Mouse (Mus musculus) embryo, embryonic 10.5 days (tissue): Measurements from ENCODE around the gene Gm10392.
A peak's percentile ranks its signal among the peaks of the same experiment; 100 is the strongest.
"Not testable (repeated sequence)": the region's sequence is repeated elsewhere in the genome, so short reads cannot be mapped to it uniquely, and the experiment has no call there.

ENCODE experiments used
- DNase-seq: peaks from one replicate; pipeline ENCODE4 v3.0.0-alpha.2; 2015; ENCODE audit warnings: low spot score

The Gm10392 gene

DNA sequence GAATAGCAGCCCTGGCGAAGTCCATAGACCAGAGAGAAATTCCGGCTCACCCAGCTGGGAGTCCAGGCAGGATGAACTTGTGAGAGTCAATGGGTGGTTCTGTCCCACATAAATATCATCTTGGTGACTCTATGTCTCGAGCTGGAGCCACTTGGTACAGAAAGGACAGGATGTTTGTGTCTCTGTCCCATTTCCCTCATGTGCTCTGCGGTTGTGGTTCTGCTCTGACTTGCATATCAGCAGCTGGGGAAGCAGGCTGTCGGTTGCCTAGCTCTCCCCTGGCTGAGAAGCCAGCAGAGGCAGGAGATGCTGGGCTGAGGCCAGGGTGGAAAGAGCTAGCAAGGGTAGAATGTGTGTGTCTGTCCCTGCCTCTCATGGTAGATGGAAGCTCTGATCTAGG, at the start of gene Gm10392:
Gm10392 (minus strand) TSS at position 156 of the 400 bp plus-strand sequence.
- DNase-seq = no peak

GRCm38 (mm10) chr11:77545261-77545660, 26.3 kb upstream of the Gm10392 start:
- DNase-seq = no peak

DNA sequence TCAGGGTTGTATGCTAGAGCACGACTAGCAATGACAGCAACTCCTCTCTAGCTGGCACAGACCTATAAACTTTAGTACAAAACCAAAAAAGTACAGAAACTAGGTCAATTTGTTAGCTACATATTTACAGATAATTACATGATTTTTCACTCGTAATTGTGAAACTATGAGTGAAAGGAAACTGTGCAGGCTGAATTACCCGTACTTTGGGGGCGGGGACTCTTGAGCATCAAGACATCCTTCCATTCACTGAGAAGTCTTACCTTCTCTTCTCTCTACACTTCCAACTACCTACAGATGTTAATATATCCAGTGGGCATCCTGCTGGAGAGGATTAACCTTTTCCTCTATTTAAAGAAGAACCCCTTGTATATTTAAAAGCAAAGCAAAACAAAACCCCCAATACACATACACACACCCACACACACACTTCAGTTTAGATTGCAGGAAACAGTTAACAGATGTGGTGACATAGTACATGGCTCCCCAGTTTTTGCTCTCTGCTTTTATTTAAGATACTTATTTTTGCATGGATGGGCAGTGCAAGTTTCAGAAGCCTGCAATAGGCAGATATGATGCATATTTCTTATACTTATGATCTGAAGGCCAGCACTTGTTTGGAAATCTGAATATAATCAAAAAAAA, 13.3 kb upstream of the Gm10392 start:
- no peak for DNase-seq

GRCm38 (mm10) chr11:77530862-77531261, 11.9 kb upstream of the Gm10392 start:
- no peak for DNase-seq

- DNase-seq = no peak
These were observed 10.6 kb upstream of the Gm10392 start for GRCm38 (mm10) chr11:77529644-77530043.

- not testable (repeated sequence) for DNase-seq
These were observed 9.4 kb upstream of the Gm10392 start for GRCm38 (mm10) chr11:77528420-77528819.

GRCm38 (mm10) chr11:77525804-77526486, 6.9 kb upstream of the Gm10392 start:
- DNase-seq = no peak

GRCm38 (mm10) chr11:77520601-77521529, 1.9 kb upstream of the Gm10392 start:
- peak; percentile 55 for DNase-seq

DNA sequence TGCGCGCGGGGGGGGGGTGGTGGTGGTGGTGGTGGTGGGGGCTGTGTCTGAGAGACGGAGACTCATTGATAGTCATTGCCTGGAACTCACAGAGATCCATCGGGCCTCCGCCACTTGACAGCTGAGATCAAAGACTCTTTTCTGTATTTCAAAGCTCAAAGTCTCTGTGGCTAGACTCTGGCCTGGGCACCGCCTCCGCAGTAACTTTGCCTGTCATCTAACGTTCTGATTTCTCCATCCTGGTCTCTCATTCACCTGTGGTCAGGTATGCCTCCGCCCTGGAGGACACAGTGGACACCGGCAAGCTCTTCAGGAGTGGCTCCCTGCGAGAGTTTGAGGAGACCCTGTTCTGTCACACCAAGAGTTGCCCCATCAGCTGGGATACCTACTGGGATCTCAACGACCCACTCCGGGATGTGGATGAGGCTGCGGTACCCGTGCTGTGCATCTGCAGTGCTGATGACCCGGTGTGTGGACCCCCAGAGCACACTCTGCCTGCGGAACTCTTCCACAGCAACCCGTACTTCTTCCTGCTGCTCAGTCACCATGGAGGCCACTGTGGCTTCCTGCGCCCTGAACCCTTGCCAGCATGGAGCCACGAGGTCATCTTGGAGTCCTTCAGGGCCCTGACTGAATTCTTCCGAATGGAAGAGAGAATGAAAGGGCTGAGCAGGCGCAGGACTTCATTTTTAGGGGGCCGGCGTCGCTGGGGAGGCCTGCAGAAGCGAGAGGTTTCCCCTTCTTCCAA, 773 bp downstream of the Gm10392 start:
- no peak for DNase-seq

DNA sequence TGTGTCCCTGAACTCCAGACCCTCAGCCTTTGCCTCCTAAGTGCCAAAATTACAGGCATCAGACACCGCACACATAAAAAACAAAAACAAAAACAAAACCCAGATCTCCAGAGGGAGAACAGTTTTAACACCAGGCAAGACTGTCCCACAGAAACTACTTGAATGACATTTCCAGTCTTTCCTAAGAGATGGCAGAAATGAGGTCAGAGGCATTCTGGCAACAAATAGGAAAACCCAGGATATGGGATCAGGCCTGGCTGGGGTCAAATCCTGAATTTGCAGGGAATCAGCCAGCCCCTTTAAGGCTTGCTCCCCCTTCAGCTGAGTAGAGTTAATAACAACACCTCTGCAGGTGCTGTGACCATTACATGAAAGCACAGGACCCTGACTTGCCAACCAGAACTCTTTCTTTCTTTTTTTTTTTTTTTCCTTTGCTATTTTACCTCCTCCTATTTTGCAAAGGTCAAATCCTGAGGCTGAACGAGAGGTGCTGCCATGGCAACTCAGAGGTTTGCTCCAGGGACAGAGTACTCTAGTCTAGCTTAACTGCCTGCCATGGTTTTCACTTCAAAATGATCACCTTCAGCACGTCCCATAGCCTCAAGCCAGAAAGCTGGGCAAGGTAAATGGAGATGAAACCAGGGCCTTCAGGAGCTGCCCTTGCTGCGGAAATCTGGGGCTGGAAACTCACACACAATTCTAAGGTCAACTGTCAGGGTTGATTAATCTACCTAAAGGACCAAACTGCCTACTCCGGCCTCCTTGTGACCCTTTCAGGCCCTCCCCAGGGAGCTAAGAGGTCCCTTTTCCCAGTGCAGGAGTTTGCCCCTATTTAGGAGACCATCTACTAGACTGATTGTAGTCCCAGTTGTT, 2.2 kb downstream of the Gm10392 start:
- DNase-seq = no peak

- DNase-seq = peak; percentile 39
These were observed 3.1 kb downstream of the Gm10392 start, which contains the start of gene Trp53i13 for GRCm38 (mm10) chr11:77515637-77516552. Trp53i13 (minus strand) TSS chr11:77515980.

GRCm38 (mm10) chr11:77514832-77515636, 4.0 kb downstream of the Gm10392 start, which contains the start of gene Abhd15:
Abhd15 (plus strand) TSS chr11:77515121.
- DNase-seq = peak; percentile 87

- peak; percentile 55 for DNase-seq
These were observed 4.6 kb downstream of the Gm10392 start for GRCm38 (mm10) chr11:77514281-77514831.

DNA sequence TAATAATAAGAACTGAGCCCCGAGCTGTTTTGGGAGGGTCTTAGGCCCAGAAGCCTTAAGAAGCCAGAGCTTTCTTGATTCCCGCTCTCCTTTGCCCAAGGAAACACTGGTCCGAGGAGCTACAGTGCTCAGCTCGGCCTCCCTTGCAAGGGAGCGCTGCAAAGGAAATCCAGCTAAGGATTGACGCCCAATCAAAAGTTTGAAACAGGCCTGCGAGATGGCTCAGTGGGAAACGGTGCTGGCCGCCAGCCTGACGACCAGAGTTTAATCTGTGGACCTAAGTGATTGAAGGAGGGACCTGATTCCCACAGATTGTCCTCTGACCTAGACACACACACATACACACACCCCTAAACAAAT, 5.2 kb downstream of the Gm10392 start:
- DNase-seq = peak; percentile 60

DNA sequence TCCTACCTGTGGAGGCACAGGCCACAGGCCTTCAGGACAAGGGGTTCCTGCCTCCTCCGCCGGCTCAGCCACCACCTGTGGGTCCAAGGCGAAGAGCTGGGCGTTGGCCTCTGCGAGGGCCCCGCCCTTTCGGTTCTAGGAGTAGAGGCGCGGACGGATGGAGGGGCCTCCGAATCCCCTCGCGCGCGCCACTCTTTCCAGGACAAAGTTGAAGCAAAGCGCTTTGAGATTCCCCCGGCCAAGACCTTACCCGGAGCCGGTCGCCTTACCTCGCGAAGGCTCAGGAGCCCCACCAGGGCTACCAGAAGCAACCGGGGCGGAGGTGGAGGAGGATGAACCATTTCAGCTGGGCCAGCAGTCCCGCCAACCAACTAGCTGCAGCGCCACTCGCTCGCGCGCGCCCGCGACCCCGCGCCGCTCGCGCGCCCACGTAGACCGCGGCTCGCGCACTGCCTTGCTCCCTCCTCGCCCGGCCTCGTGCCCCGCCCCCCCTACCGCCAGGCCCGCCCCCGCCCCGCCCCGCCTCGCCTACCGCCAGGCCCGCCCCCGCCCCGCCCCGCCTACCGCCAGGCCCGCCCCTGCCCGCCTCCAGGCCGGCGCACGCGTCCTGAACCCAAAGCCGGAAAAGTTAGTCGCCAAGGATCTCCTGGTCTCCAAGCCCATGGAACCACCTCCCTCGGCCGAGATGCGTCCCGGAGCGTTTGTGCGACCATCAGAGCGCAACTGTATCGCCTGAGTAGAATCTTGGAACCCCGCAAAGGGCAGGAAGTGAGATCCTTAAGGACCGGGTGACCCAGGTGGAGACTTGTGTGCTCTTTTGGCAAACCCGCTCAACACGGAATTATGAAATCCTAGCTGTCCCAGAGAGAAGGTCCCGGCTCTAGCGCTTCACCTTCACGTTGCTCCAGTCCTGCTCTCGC, 5.8 kb downstream of the Gm10392 start:
- peak; percentile 90 for DNase-seq

DNA sequence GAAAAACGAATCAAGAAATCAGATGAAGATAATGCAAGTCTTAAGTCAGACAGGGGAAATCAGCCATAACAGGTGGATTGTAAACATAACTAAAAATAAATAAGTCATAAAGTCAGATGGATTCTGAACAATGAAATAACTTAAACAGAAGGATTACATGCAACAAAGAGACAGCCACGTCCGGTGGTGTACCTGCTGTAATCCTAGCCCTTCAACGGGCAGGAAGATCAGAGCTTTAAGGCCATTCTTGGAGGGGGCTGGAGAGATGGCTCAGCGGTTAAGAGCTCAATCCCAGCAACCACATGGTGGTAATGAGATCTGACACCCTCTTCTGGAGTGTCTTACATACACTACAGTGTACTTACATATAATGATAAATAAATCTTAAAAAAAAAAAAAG, 7.7 kb downstream of the Gm10392 start:
- DNase-seq = no peak
